Mouse (Mus musculus): ENCODE measurements around the gene Itga9.

Itga9 gene

GRCm38 (mm10) chr9:118818508-118818907 lies 212.0 kb downstream of the Itga9 start:
- peak; percentile 36 for DNase-seq (ENCODE audit: low read depth, low spot score)

GRCm38 (mm10) chr9:118821220-118822185 lies 215.0 kb downstream of the Itga9 start:
- DNase-seq (ENCODE audit: low read depth, low spot score): peak; percentile 31

GRCm38 (mm10) chr9:118822186-118822555 lies 215.7 kb downstream of the Itga9 start:
- no peak for DNase-seq (ENCODE audit: low read depth, low spot score)

- no peak for DNase-seq (ENCODE audit: low read depth, low spot score)
Measured at GRCm38 (mm10) chr9:118822581-118822980, 216.1 kb downstream of the Itga9 start.

- DNase-seq (ENCODE audit: low read depth, low spot score): no peak
Measured at GRCm38 (mm10) chr9:118831080-118831479, 224.6 kb downstream of the Itga9 start.

- no peak for DNase-seq (ENCODE audit: low read depth, low spot score)
Measured at GRCm38 (mm10) chr9:118832533-118832932, 226.0 kb downstream of the Itga9 start.

GRCm38 (mm10) chr9:118833413-118833812 lies 226.9 kb downstream of the Itga9 start:
- DNase-seq (ENCODE audit: low read depth, low spot score): no peak

- peak; percentile 17 for DNase-seq (ENCODE audit: low read depth, low spot score)
Measured at GRCm38 (mm10) chr9:118838910-118839667, 232.6 kb downstream of the Itga9 start.

- DNase-seq (ENCODE audit: low read depth, low spot score): peak; percentile 58
Measured at GRCm38 (mm10) chr9:118841247-118841646, 234.8 kb downstream of the Itga9 start.

GRCm38 (mm10) chr9:118841907-118842432 lies 235.5 kb downstream of the Itga9 start:
- DNase-seq (ENCODE audit: low read depth, low spot score): peak; percentile 28

GRCm38 (mm10) chr9:118843711-118844110 lies 237.2 kb downstream of the Itga9 start:
- DNase-seq (ENCODE audit: low read depth, low spot score): no peak

GRCm38 (mm10) chr9:118845003-118845402 lies 238.5 kb downstream of the Itga9 start:
- DNase-seq (ENCODE audit: low read depth, low spot score): no peak

GRCm38 (mm10) chr9:118846766-118847165 lies 240.3 kb downstream of the Itga9 start:
- DNase-seq (ENCODE audit: low read depth, low spot score): no peak

GRCm38 (mm10) chr9:118856665-118857064 lies 250.2 kb downstream of the Itga9 start:
- DNase-seq (ENCODE audit: low read depth, low spot score): peak; percentile 21

GRCm38 (mm10) chr9:118860613-118861141 lies 254.2 kb downstream of the Itga9 start:
- DNase-seq (ENCODE audit: low read depth, low spot score): no peak

GRCm38 (mm10) chr9:118862214-118862613 lies 255.7 kb downstream of the Itga9 start:
- DNase-seq (ENCODE audit: low read depth, low spot score): no peak

GRCm38 (mm10) chr9:118862852-118863260 lies 256.4 kb downstream of the Itga9 start:
- DNase-seq (ENCODE audit: low read depth, low spot score): no peak

- DNase-seq (ENCODE audit: low read depth, low spot score): no peak
Measured at GRCm38 (mm10) chr9:118863528-118863927, 257.0 kb downstream of the Itga9 start.

- no peak for DNase-seq (ENCODE audit: low read depth, low spot score)
Measured at GRCm38 (mm10) chr9:118866949-118867348, 260.5 kb downstream of the Itga9 start.

GRCm38 (mm10) chr9:118867851-118868250 lies 261.4 kb downstream of the Itga9 start:
- no peak for DNase-seq (ENCODE audit: low read depth, low spot score)

GRCm38 (mm10) chr9:118871089-118871488 lies 264.6 kb downstream of the Itga9 start:
- DNase-seq (ENCODE audit: low read depth, low spot score): peak; percentile 55

- no peak for DNase-seq (ENCODE audit: low read depth, low spot score)
Measured at GRCm38 (mm10) chr9:118873031-118873430, 266.5 kb downstream of the Itga9 start.
